Comparison of ENCODE assay signal across 21 mouse cellular contexts in the genomic region with DNA sequence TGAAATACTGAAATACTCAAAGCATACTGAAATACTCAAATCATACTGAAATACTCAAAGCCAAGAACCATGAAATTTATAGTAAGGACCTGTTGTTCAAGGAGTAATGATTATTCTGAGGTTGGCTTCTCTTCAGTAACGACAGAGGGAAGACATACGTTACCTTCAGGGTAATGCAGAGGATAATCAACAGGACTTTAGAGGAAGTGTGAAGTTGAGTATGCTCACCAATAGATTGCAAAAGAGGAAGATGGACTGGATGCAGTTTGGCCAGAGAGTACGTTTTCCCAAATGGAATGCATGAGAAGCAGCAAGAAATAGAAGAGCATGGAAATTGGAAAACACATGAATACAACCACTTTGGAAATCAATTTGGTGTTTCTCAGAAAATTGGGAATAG.
"Had no signal": no experiment of that assay in that cellular context is flagged by ENCODE, and none has a peak within 500 bp of the region (broad histone marks: within the 10 kb centered on the region; RNA-seq: fewer than 3 reads in every experiment).

No protein-coding gene starts in this region.

- ATAC-seq: forebrain, embryonic 13.5 days; forebrain, embryonic 14.5 days; forebrain, embryonic 15.5 days; forebrain, embryonic 16.5 days; forebrain, postnatal 0 days had no signal

- DNase-seq: cerebellum, adult 18-20 months; cerebellum, adult 2 months; cerebellum, adult 8-10 months; cerebellum, adult 9-10 months; cerebellum, adult 9-11 months; cerebellum, postnatal 10 days; cerebellum, postnatal 14 days; cerebellum, postnatal 25 days; cerebellum, postnatal 36 days; embryo, embryonic 11 days; forebrain, postnatal 0 days; gastrocnemius, adult 2 months; gastrocnemius, postnatal 10 days; gastrocnemius, postnatal 14 days; gastrocnemius, postnatal 36 days; heart, adult 18-20 months; heart, adult 2 months had no signal
